Mouse (Mus musculus) CD4-positive helper T cell, adult 2 months (primary cell): ENCODE results near the gene Ext2.
A peak's percentile ranks its signal among the peaks of the same experiment; 100 is the strongest.

ENCODE experiments used
- DNase-seq: peaks from one replicate; pipeline ENCODE4 v3.0.0-alpha.2; 2012; ENCODE audit warnings: low read depth, missing footprints, low spot score

The Ext2 gene

GRCm38 (mm10) chr2:93806487-93807201, 15.7 kb downstream of the Ext2 start:
- DNase-seq: no peak

GRCm38 (mm10) chr2:93805523-93805922, 16.8 kb downstream of the Ext2 start:
- no peak for DNase-seq

- no peak for DNase-seq
These were observed 17.3 kb downstream of the Ext2 start for GRCm38 (mm10) chr2:93805066-93805465.

GRCm38 (mm10) chr2:93802947-93803346, 19.4 kb downstream of the Ext2 start:
- no peak for DNase-seq

GRCm38 (mm10) chr2:93801097-93801496, 21.3 kb downstream of the Ext2 start:
- DNase-seq: no peak

- DNase-seq: no peak
These were observed 25.1 kb downstream of the Ext2 start for GRCm38 (mm10) chr2:93797162-93797795.

GRCm38 (mm10) chr2:93794375-93794774, 28.0 kb downstream of the Ext2 start:
- no peak for DNase-seq

GRCm38 (mm10) chr2:93791516-93792499, 30.6 kb downstream of the Ext2 start:
- DNase-seq: no peak

GRCm38 (mm10) chr2:93790798-93791345, 31.5 kb downstream of the Ext2 start:
- no peak for DNase-seq

- DNase-seq: no peak
These were observed 33.8 kb downstream of the Ext2 start for GRCm38 (mm10) chr2:93788557-93788956.

- DNase-seq: peak; percentile 59
These were observed 36.2 kb downstream of the Ext2 start for GRCm38 (mm10) chr2:93786175-93786574.

GRCm38 (mm10) chr2:93785432-93785798, 37.0 kb downstream of the Ext2 start:
- no peak for DNase-seq

- DNase-seq: no peak
These were observed 37.5 kb downstream of the Ext2 start for GRCm38 (mm10) chr2:93784721-93785431.

GRCm38 (mm10) chr2:93783926-93784539, 38.3 kb downstream of the Ext2 start:
- DNase-seq: no peak

- no peak for DNase-seq
These were observed 39.7 kb downstream of the Ext2 start for GRCm38 (mm10) chr2:93782682-93783081.

- DNase-seq: no peak
These were observed 40.2 kb downstream of the Ext2 start for GRCm38 (mm10) chr2:93782156-93782555.

GRCm38 (mm10) chr2:93780528-93780927, 41.8 kb downstream of the Ext2 start:
- no peak for DNase-seq

- no peak for DNase-seq
These were observed 42.5 kb downstream of the Ext2 start for GRCm38 (mm10) chr2:93779897-93780208.

GRCm38 (mm10) chr2:93779081-93779896, 43.1 kb downstream of the Ext2 start:
- no peak for DNase-seq

GRCm38 (mm10) chr2:93778616-93779015, 43.8 kb downstream of the Ext2 start:
- no peak for DNase-seq
